Mouse (Mus musculus) limb, embryonic 15.5 days (tissue): ENCODE results near the gene Mmab. TPM values are rescaled to one million over a fixed set of nuclear protein-coding genes. Genes with fewer than 3 reads are reported as not detected.

Source experiments
- ATAC-seq: fragments of 200-750 bp; cut with Nextera tagmentation; 2 replicates; pipeline ENCODE4 v1.8.0; 2017; ENCODE audit warnings: low read depth, moderate TSS enrichment; ENCODE audit not compliant: insufficient number of reproducible peaks, low FRiP score, low TSS enrichment
- H3K27ac ChIP-seq: fragments of 300-500 bp; sonication (generic); 2 replicates; pipeline ENCODE4 v1.5.1; 2015; ENCODE audit warnings: moderate library complexity, mild to moderate bottlenecking, inconsistent platforms
- H3K27me3 ChIP-seq: fragments of 300-500 bp; sonication (generic); 2 replicates; pipeline ENCODE4 v1.6.1; 2015; ENCODE audit warnings: inconsistent platforms
- H3K36me3 ChIP-seq: fragments of 300-500 bp; sonication (generic); 2 replicates; pipeline ENCODE4 v1.6.1; 2015; ENCODE audit warnings: inconsistent platforms
- H3K4me1 ChIP-seq: fragments of 300-500 bp; sonication (generic); 2 replicates; pipeline ENCODE4 v1.6.1; 2015; ENCODE audit warnings: inconsistent platforms
- H3K4me2 ChIP-seq: fragments of 300-500 bp; sonication (generic); 2 replicates; pipeline ENCODE4 v1.6.1; 2015; ENCODE audit warnings: mild to moderate bottlenecking, inconsistent platforms
- H3K4me3 ChIP-seq: fragments of 300-500 bp; sonication (generic); 2 replicates; pipeline ENCODE4 v1.5.1; 2015; ENCODE audit warnings: mild to moderate bottlenecking, inconsistent platforms
- H3K9ac ChIP-seq: fragments of 300-500 bp; sonication (generic); 2 replicates; pipeline ENCODE4 v1.6.1; 2015; ENCODE audit warnings: inconsistent platforms
- H3K9me3 ChIP-seq: fragments of 300-500 bp; sonication (generic); 2 replicates; pipeline ENCODE4 v1.6.1; 2016; ENCODE audit warnings: inconsistent platforms
- WGBS: fragments of 180-500 bp; shearing (Covaris S2); methylation state at CpG from one replicate; pipeline ENCODE4 v1.1.7; 2015; 5-methylcytosine and 5-hydroxymethylcytosine counted together
- polyA plus RNA-seq: library from polyadenylated mRNA; unstranded; fragments of >200 nt; fragmentation: Nextera tagmentation; extraction: Ambion mirVana; gene quantifications from 2 replicates; pipeline ENCODE4 v1.2.1, GENCODE M21; 2015

Gene Mmab
- 29.3 and 31.1 TPM in 2 replicates for polyA plus RNA-seq

- peak; percentile 99 for ATAC-seq
These were observed at the start of gene Mmab, which contains the start of gene Mvk for GRCm38 (mm10) chr5:114443566-114444367. Mmab (minus strand) TSS chr5:114444060. Mvk (plus strand) TSS chr5:114444269.

GRCm38 (mm10) chr5:114490241-114490640, 46.4 kb upstream of the Mmab start:
- H3K27ac ChIP-seq = no peak overlapping the region
- 90% methylated on average over 8 of the region's 8 CpGs for WGBS
- H3K4me2 ChIP-seq = no peak overlapping the region
- no peaks in the 10 kb centered on the region for H3K4me1 ChIP-seq
- no peak for ATAC-seq
- no peaks in the 10 kb centered on the region for H3K27me3 ChIP-seq
- H3K36me3 ChIP-seq = no peaks in the 10 kb centered on the region
- H3K4me3 ChIP-seq = no peak overlapping the region
- no peaks in the 10 kb centered on the region for H3K9me3 ChIP-seq
- no peak overlapping the region for H3K9ac ChIP-seq

More at GRCm38 (mm10) chr5:114443566-114444367, at the start of gene Mmab, which contains the start of gene Mvk:
- Histone ChIP-seq H3K36me3 (peaks cover 28% of the 10 kb centered on the region), H3K4me1 (peaks cover 22% of the 10 kb centered on the region), H3K9ac (peak within 1 kb of the TSS; percentile 85), H3K4me3 (peak within 1 kb of the TSS; percentile 83), H3K9me3 (no peaks in the 10 kb centered on the region), H3K27me3 (no peaks in the 10 kb centered on the region), H3K27ac (peak within 1 kb of the TSS; percentile 77), H3K4me2 (peak within 1 kb of the TSS; percentile 77)
- WGBS = 2% methylated on average over 43 of the region's 43 CpGs

- H3K27me3 ChIP-seq = no peaks in the 10 kb centered on the region
- H3K9me3 ChIP-seq = no peaks in the 10 kb centered on the region
- H3K27ac ChIP-seq = no peak overlapping the region
- no peaks in the 10 kb centered on the region for H3K4me1 ChIP-seq
- no peak overlapping the region for H3K4me3 ChIP-seq
- 81% methylated on average over 6 of the region's 6 CpGs for WGBS
- H3K9ac ChIP-seq = no peak overlapping the region
- H3K4me2 ChIP-seq = no peak overlapping the region
- no peaks in the 10 kb centered on the region for H3K36me3 ChIP-seq
- ATAC-seq = no peak
These were observed 45.7 kb upstream of the Mmab start for GRCm38 (mm10) chr5:114489570-114489969.

GRCm38 (mm10) chr5:114485685-114486084, 41.8 kb upstream of the Mmab start:
- Histone ChIP-seq H3K27ac (no peak overlapping the region), H3K27me3 (no peaks in the 10 kb centered on the region), H3K36me3 (no peaks in the 10 kb centered on the region), H3K4me1 (no peaks in the 10 kb centered on the region), H3K9me3 (no peaks in the 10 kb centered on the region), H3K4me2 (no peak overlapping the region), H3K9ac (no peak overlapping the region), H3K4me3 (no peak overlapping the region)
- 87% methylated on average over 14 of the region's 14 CpGs for WGBS
- ATAC-seq = no peak

- Histone ChIP-seq H3K27ac (no peak overlapping the region), H3K4me2 (no peak overlapping the region), H3K9me3 (no peaks in the 10 kb centered on the region), H3K27me3 (no peaks in the 10 kb centered on the region), H3K9ac (no peak overlapping the region), H3K36me3 (no peaks in the 10 kb centered on the region), H3K4me1 (no peaks in the 10 kb centered on the region), H3K4me3 (no peak overlapping the region)
- 8% methylated on average over 14 of the region's 14 CpGs for WGBS
- ATAC-seq = 0 out of 2 replicates have a peak, but pooled peaks have one; percentile 57
These were observed 38.7 kb upstream of the Mmab start for GRCm38 (mm10) chr5:114482587-114483011.

- no peaks in the 10 kb centered on the region for H3K36me3 ChIP-seq
- WGBS = 85% methylated on average over 12 of the region's 12 CpGs
- H3K9me3 ChIP-seq = no peaks in the 10 kb centered on the region
- H3K27ac ChIP-seq = no peak overlapping the region
- peaks cover 6% of the 10 kb centered on the region; the same call in 1 of the 2 replicates for H3K4me1 ChIP-seq
- no peak overlapping the region for H3K4me2 ChIP-seq
- H3K4me3 ChIP-seq = no peak overlapping the region
- H3K9ac ChIP-seq = no peak overlapping the region
- ATAC-seq = no peak
- H3K27me3 ChIP-seq = peaks cover 28% of the 10 kb centered on the region
These were observed 34.4 kb upstream of the Mmab start for GRCm38 (mm10) chr5:114478267-114478666.

GRCm38 (mm10) chr5:114474741-114475491, 31.1 kb upstream of the Mmab start:
- Histone ChIP-seq H3K9ac (no peak overlapping the region), H3K27me3 (peaks cover 30% of the 10 kb centered on the region), H3K4me1 (peaks cover 6% of the 10 kb centered on the region; the same call in 1 of the 2 replicates), H3K9me3 (no peaks in the 10 kb centered on the region), H3K4me3 (no peak overlapping the region), H3K4me2 (no peak overlapping the region), H3K36me3 (no peaks in the 10 kb centered on the region), H3K27ac (no peak overlapping the region)
- 27% methylated on average over 35 of the region's 35 CpGs for whole genome bisulfite sequencing
- ATAC-seq = no peak

- Histone ChIP-seq H3K27me3 (peaks cover 24% of the 10 kb centered on the region), H3K4me1 (peaks cover 24% of the 10 kb centered on the region)
- ATAC-seq = no peak
These were observed 26.5 kb upstream of the Mmab start for GRCm38 (mm10) chr5:114470359-114470758.

GRCm38 (mm10) chr5:114468007-114468406, 24.1 kb upstream of the Mmab start:
- WGBS = 74% methylated on average over 4 of the region's 4 CpGs
- Histone ChIP-seq H3K27me3 (0 out of 2 replicates have a peak, but pooled peaks cover 3% of the 10 kb centered on the region), H3K27ac (no peak overlapping the region), H3K9ac (no peak overlapping the region), H3K36me3 (no peaks in the 10 kb centered on the region), H3K4me2 (no peak overlapping the region), H3K9me3 (no peaks in the 10 kb centered on the region), H3K4me1 (peaks cover 20% of the 10 kb centered on the region), H3K4me3 (no peak overlapping the region)
- no peak for ATAC-seq

More at GRCm38 (mm10) chr5:114470359-114470758, 26.5 kb upstream of the Mmab start:
- H3K4me2 ChIP-seq = no peak overlapping the region
- no peaks in the 10 kb centered on the region for H3K9me3 ChIP-seq
- H3K9ac ChIP-seq = no peak overlapping the region
- H3K36me3 ChIP-seq = no peaks in the 10 kb centered on the region
- H3K4me3 ChIP-seq = no peak overlapping the region
- 75% methylated on average over 3 of the region's 3 CpGs for WGBS
- no peak overlapping the region for H3K27ac ChIP-seq

GRCm38 (mm10) chr5:114467430-114467829, 23.6 kb upstream of the Mmab start:
- Histone ChIP-seq H3K9ac (no peak overlapping the region), H3K9me3 (no peaks in the 10 kb centered on the region), H3K4me2 (peak overlapping the region; percentile 64), H3K4me3 (peak overlapping the region; percentile 29), H3K4me1 (peaks cover 20% of the 10 kb centered on the region), H3K36me3 (no peaks in the 10 kb centered on the region), H3K27ac (peak overlapping the region; percentile 33; the same call in 1 of the 2 replicates), H3K27me3 (0 out of 2 replicates have a peak, but pooled peaks cover 3% of the 10 kb centered on the region)
- peak; percentile 54; the same call in 1 of the 2 replicates for ATAC-seq
- WGBS = 1% methylated on average over 12 of the region's 13 CpGs

GRCm38 (mm10) chr5:114467019-114467418, 23.2 kb upstream of the Mmab start:
- Histone ChIP-seq H3K4me1 (peaks cover 20% of the 10 kb centered on the region), H3K4me3 (peak overlapping the region; percentile 29), H3K4me2 (peak overlapping the region; percentile 64), H3K36me3 (no peaks in the 10 kb centered on the region), H3K9ac (no peak overlapping the region), H3K27me3 (0 out of 2 replicates have a peak, but pooled peaks cover 3% of the 10 kb centered on the region), H3K9me3 (no peaks in the 10 kb centered on the region), H3K27ac (no peak overlapping the region)
- 6% methylated on average over 11 of the region's 11 CpGs for WGBS
- no peak for ATAC-seq
